ENCODE assay signal across 8 mouse cellular contexts in genomic region chr13:5714793-5715192, GRCm38 (mm10).
DNase-seq lines count a peak whose midpoint lies in the region; ATAC-seq and TF ChIP-seq lines count a peak whose summit lies in the region.

No protein-coding gene starts in this region.

- no peak overlapping the region for H3K9ac ChIP-seq in heart, embryonic 12.5 days
- no peak overlapping the region for H3K9ac ChIP-seq in heart, embryonic 11.5 days (ENCODE audit: low read depth, low read length)

- H3K27me3 ChIP-seq in heart, embryonic 12.5 days (replicated peaks), result no peaks in the 10 kb centered on the region
- H3K27me3 ChIP-seq in heart, embryonic 11.5 days (ENCODE audit: control insufficient read depth, insufficient read depth, low read length), result no peaks in the 10 kb centered on the region
- H3K27me3 ChIP-seq in C2C12 (ENCODE audit: control insufficient read depth, insufficient read depth, insufficient read length), result no peaks in the 10 kb centered on the region

- no peak overlapping the region for H3K27ac ChIP-seq in heart, embryonic 12.5 days (ENCODE audit: poor library complexity, severe bottlenecking)
- no peak overlapping the region for H3K27ac ChIP-seq in heart, embryonic 11.5 days (ENCODE audit: low read depth, low read length)
- peak overlapping the region; percentile 52 for H3K27ac ChIP-seq in brown adipose tissue, adult 24 weeks (replicated peaks; ENCODE audit: low read depth, low read length)

- no peak overlapping the region for H3ac ChIP-seq in C2C12 (ENCODE audit: control insufficient read depth, insufficient read length, low read depth)

- H3K4me1 ChIP-seq in heart, embryonic 12.5 days (replicated peaks), result 0 out of 2 replicates have a peak, but pooled peaks cover 3% of the 10 kb centered on the region
- H3K4me1 ChIP-seq in heart, embryonic 11.5 days (ENCODE audit: control insufficient read depth, insufficient read depth, low read length), result no peaks in the 10 kb centered on the region
- no peaks in the 10 kb centered on the region; the same call in 1 of the 2 replicates for H3K4me1 ChIP-seq in brown adipose tissue, adult 24 weeks (ENCODE audit: control insufficient read depth, insufficient read depth, insufficient read length, low read length)

- no peaks in the 10 kb centered on the region for H3K36me3 ChIP-seq in heart, embryonic 12.5 days
- no peaks in the 10 kb centered on the region for H3K36me3 ChIP-seq in heart, embryonic 11.5 days (ENCODE audit: control insufficient read depth, insufficient read depth, low read length)
- H3K36me3 ChIP-seq in C2C12 (ENCODE audit: control insufficient read depth, insufficient read depth), result no peaks in the 10 kb centered on the region

- no peak for TF ChIP-seq CTCF in C2C12 (IDR thresholded peaks at IDR 0.05; ENCODE audit: control insufficient read depth, insufficient read depth, insufficient read length)

- H3K9me3 ChIP-seq in heart, embryonic 12.5 days (replicated peaks), result no peaks in the 10 kb centered on the region
- H3K9me3 ChIP-seq in heart, embryonic 11.5 days (replicated peaks; ENCODE audit: control insufficient read depth, low read length), result no peaks in the 10 kb centered on the region

- H3K79me2 ChIP-seq in C2C12 (ENCODE audit: control insufficient read depth, insufficient read depth), result no peaks in the 10 kb centered on the region

- no peak for ATAC-seq in heart, embryonic 12.5 days (ENCODE audit: insufficient number of reproducible peaks, low FRiP score)
- ATAC-seq in heart, embryonic 11.5 days (replicated peaks; ENCODE audit: insufficient number of reproducible peaks, low FRiP score, low TSS enrichment), result no peak

- H3K4me3 ChIP-seq in heart, embryonic 12.5 days, result no peak overlapping the region
- H3K4me3 ChIP-seq in heart, embryonic 11.5 days (ENCODE audit: low read depth, low read length), result no peak overlapping the region
- H3K4me3 ChIP-seq in C2C12 (ENCODE audit: insufficient read depth, poor library complexity, severe bottlenecking), result no peak overlapping the region
- H3K4me3 ChIP-seq in brown adipose tissue, adult 24 weeks (ENCODE audit: insufficient read depth, low read depth, low read length), result no peak overlapping the region; the same call in 1 of the 2 replicates

- H3K79me3 ChIP-seq in C2C12 (ENCODE audit: low read depth), result no peaks in the 10 kb centered on the region

- peak overlapping the region; percentile 17; the same call in 1 of the 2 replicates for H3K4me2 ChIP-seq in heart, embryonic 12.5 days
- no peak overlapping the region for H3K4me2 ChIP-seq in heart, embryonic 11.5 days

- peak; percentile 16 for DNase-seq in lung, postnatal 14 days
- DNase-seq in B cell, adult 2 months, result no peak
- no peak for DNase-seq in urinary bladder, postnatal 10 days (ENCODE audit: low spot score)
- no peak for DNase-seq in layer of hippocampus, postnatal 14 days (ENCODE audit: low spot score in 2 of 2)

TF ChIP-seq in C2C12, 6 proteins besides CTCF, POLR2A, EP300 and RAD21:
- TF ChIP-seq USF1 (IDR thresholded peaks at IDR 0.05; ENCODE audit: low read depth), result peak; percentile 71
- no peak for TF ChIP-seq FOSL1 (IDR thresholded peaks at IDR 0.05; ENCODE audit: insufficient read depth, low read length, poor library complexity, severe bottlenecking)
